Mouse (Mus musculus) lung, embryonic 15.5 days (tissue): Measurements from ENCODE around the gene Hspbap1. TPM values are rescaled to one million over a fixed set of nuclear protein-coding genes. Genes with fewer than 3 reads are reported as not detected.

Experiments
- ATAC-seq: fragments of 200-750 bp; cut with Nextera tagmentation; 2 replicates; pipeline ENCODE4 v1.8.0; 2017; ENCODE audit warnings: moderate number of reproducible peaks, borderline replicate concordance; ENCODE audit not compliant: low FRiP score, low TSS enrichment; ENCODE audit errors: extremely low read depth
- H3K27ac ChIP-seq: fragments of 300-500 bp; sonication (generic); 2 replicates; pipeline ENCODE4 v1.5.1; 2015; ENCODE audit warnings: moderate library complexity, mild to moderate bottlenecking, inconsistent platforms
- H3K27me3 ChIP-seq: fragments of 300-500 bp; sonication (generic); 2 replicates; pipeline ENCODE4 v1.6.1; 2015; ENCODE audit warnings: inconsistent platforms
- H3K36me3 ChIP-seq: fragments of 300-500 bp; sonication (generic); 2 replicates; pipeline ENCODE4 v1.6.1; 2015; ENCODE audit warnings: inconsistent platforms
- H3K4me1 ChIP-seq: fragments of 300-500 bp; sonication (generic); 2 replicates; pipeline ENCODE4 v1.6.1; 2015; ENCODE audit warnings: inconsistent platforms
- H3K4me2 ChIP-seq: fragments of 300-500 bp; sonication (generic); 2 replicates; pipeline ENCODE4 v1.6.1; 2015; ENCODE audit warnings: inconsistent platforms, mild to moderate bottlenecking, moderate library complexity
- H3K4me3 ChIP-seq: fragments of 300-500 bp; sonication (generic); 2 replicates; pipeline ENCODE4 v1.5.1; 2015; ENCODE audit warnings: mild to moderate bottlenecking, inconsistent platforms
- H3K9ac ChIP-seq: fragments of 300-500 bp; sonication (generic); 2 replicates; pipeline ENCODE4 v1.6.1; 2015; ENCODE audit warnings: inconsistent platforms
- H3K9me3 ChIP-seq: fragments of 300-500 bp; sonication (generic); 2 replicates; pipeline ENCODE4 v1.6.1; 2016; ENCODE audit warnings: inconsistent platforms
- WGBS: fragments of 180-500 bp; shearing (Covaris S2); methylation state at CpG from one replicate; pipeline ENCODE4 v1.1.7; 2015; 5-methylcytosine and 5-hydroxymethylcytosine counted together
- polyA plus RNA-seq: library from polyadenylated mRNA; unstranded; fragments of >200 nt; fragmentation: Nextera tagmentation; extraction: Ambion mirVana; gene quantifications from 2 replicates; pipeline ENCODE4 v1.2.1, GENCODE M21; 2015

Gene Hspbap1
- 14.3 and 14.6 TPM in 2 replicates for polyA plus RNA-seq

- H3K4me2 ChIP-seq, result peak within 1 kb of the TSS; percentile 90
- H3K4me3 ChIP-seq, result peak within 1 kb of the TSS; percentile 61
- no peaks in the 10 kb centered on the region for H3K27me3 ChIP-seq
- H3K9me3 ChIP-seq, result no peaks in the 10 kb centered on the region
- H3K36me3 ChIP-seq, result no peaks in the 10 kb centered on the region
- peak within 1 kb of the TSS; percentile 67 for H3K27ac ChIP-seq
- peak within 1 kb of the TSS; percentile 91 for H3K9ac ChIP-seq
- peak; percentile 60 for ATAC-seq
- peaks cover 27% of the 10 kb centered on the region for H3K4me1 ChIP-seq
- WGBS, result under 1% methylated on average over 51 of the region's 51 CpGs
These were observed at the start of gene Hspbap1 for GRCm38 (mm10) chr16:35769878-35770657. Hspbap1 (plus strand) TSS chr16:35770375.

- H3K4me1 ChIP-seq, result 0 out of 2 replicates have a peak, but pooled peaks cover 4% of the 10 kb centered on the region
- no peaks in the 10 kb centered on the region for H3K9me3 ChIP-seq
- H3K4me2 ChIP-seq, result no peak overlapping the region
- H3K4me3 ChIP-seq, result no peak overlapping the region
- no peak for ATAC-seq
- no peaks in the 10 kb centered on the region for H3K27me3 ChIP-seq
- no peak overlapping the region for H3K9ac ChIP-seq
- no peak overlapping the region for H3K27ac ChIP-seq
- H3K36me3 ChIP-seq, result 0 out of 2 replicates have a peak, but pooled peaks cover 3% of the 10 kb centered on the region
- 88% methylated on average over 6 of the region's 6 CpGs for WGBS
These were observed 45.6 kb upstream of the Hspbap1 start for GRCm38 (mm10) chr16:35724561-35724960.

GRCm38 (mm10) chr16:35726601-35727000, 43.6 kb upstream of the Hspbap1 start:
- H3K36me3 ChIP-seq, result 0 out of 2 replicates have a peak, but pooled peaks cover 3% of the 10 kb centered on the region
- no peak overlapping the region for H3K4me3 ChIP-seq
- no peak for ATAC-seq
- H3K9ac ChIP-seq, result no peak overlapping the region
- H3K27me3 ChIP-seq, result no peaks in the 10 kb centered on the region
- H3K9me3 ChIP-seq, result no peaks in the 10 kb centered on the region
- WGBS, result 74% methylated on average over 2 of the region's 2 CpGs
- 0 out of 2 replicates have a peak, but pooled peaks cover 4% of the 10 kb centered on the region for H3K4me1 ChIP-seq
- no peak overlapping the region for H3K4me2 ChIP-seq
- H3K27ac ChIP-seq, result no peak overlapping the region

- H3K9ac ChIP-seq, result no peak overlapping the region
- H3K27ac ChIP-seq, result no peak overlapping the region
- H3K36me3 ChIP-seq, result no peaks in the 10 kb centered on the region
- WGBS, result 53% methylated on average over 8 of the region's 8 CpGs
- H3K4me1 ChIP-seq, result 0 out of 2 replicates have a peak, but pooled peaks cover 4% of the 10 kb centered on the region
- H3K4me3 ChIP-seq, result no peak overlapping the region
- no peaks in the 10 kb centered on the region for H3K27me3 ChIP-seq
- H3K9me3 ChIP-seq, result no peaks in the 10 kb centered on the region
- ATAC-seq, result peak; percentile 81; the same call in 1 of the 2 replicates
- no peak overlapping the region for H3K4me2 ChIP-seq
These were observed 40.9 kb upstream of the Hspbap1 start for GRCm38 (mm10) chr16:35729151-35729738.

GRCm38 (mm10) chr16:35732096-35732495, 38.1 kb upstream of the Hspbap1 start:
- WGBS, result 72% methylated on average over 7 of the region's 7 CpGs
- no peak for ATAC-seq

GRCm38 (mm10) chr16:35734038-35734437, 36.1 kb upstream of the Hspbap1 start:
- Histone ChIP-seq H3K9me3 (no peaks in the 10 kb centered on the region), H3K4me3 (no peak overlapping the region), H3K4me1 (no peaks in the 10 kb centered on the region), H3K27me3 (no peaks in the 10 kb centered on the region), H3K36me3 (no peaks in the 10 kb centered on the region), H3K4me2 (no peak overlapping the region), H3K9ac (no peak overlapping the region), H3K27ac (no peak overlapping the region)
- no peak for ATAC-seq
- WGBS, result 11% methylated on average over 6 of the region's 6 CpGs

More at GRCm38 (mm10) chr16:35732096-35732495, 38.1 kb upstream of the Hspbap1 start:
- H3K36me3 ChIP-seq, result no peaks in the 10 kb centered on the region
- no peak overlapping the region for H3K27ac ChIP-seq
- no peak overlapping the region for H3K9ac ChIP-seq
- no peak overlapping the region for H3K4me3 ChIP-seq
- H3K27me3 ChIP-seq, result no peaks in the 10 kb centered on the region
- 0 out of 2 replicates have a peak, but pooled peaks cover 4% of the 10 kb centered on the region for H3K4me1 ChIP-seq
- H3K9me3 ChIP-seq, result no peaks in the 10 kb centered on the region
- H3K4me2 ChIP-seq, result no peak overlapping the region

GRCm38 (mm10) chr16:35738096-35738767, 31.9 kb upstream of the Hspbap1 start:
- no peak overlapping the region for H3K4me3 ChIP-seq
- H3K36me3 ChIP-seq, result no peaks in the 10 kb centered on the region
- peaks cover 6% of the 10 kb centered on the region; the same call in 1 of the 2 replicates for H3K4me1 ChIP-seq
- 73% methylated on average over 7 of the region's 7 CpGs for WGBS
- no peak overlapping the region for H3K9ac ChIP-seq
- no peaks in the 10 kb centered on the region for H3K27me3 ChIP-seq
- ATAC-seq, result no peak
- H3K27ac ChIP-seq, result no peak overlapping the region
- no peak overlapping the region for H3K4me2 ChIP-seq
- H3K9me3 ChIP-seq, result no peaks in the 10 kb centered on the region

- 32% methylated on average over 1 of the region's 1 CpGs for WGBS
- Histone ChIP-seq H3K27ac (no peak overlapping the region), H3K4me3 (no peak overlapping the region), H3K9ac (no peak overlapping the region), H3K27me3 (no peaks in the 10 kb centered on the region), H3K4me1 (peaks cover 6% of the 10 kb centered on the region; the same call in 1 of the 2 replicates), H3K4me2 (no peak overlapping the region), H3K9me3 (no peaks in the 10 kb centered on the region), H3K36me3 (no peaks in the 10 kb centered on the region)
- no peak for ATAC-seq
These were observed 30.6 kb upstream of the Hspbap1 start for GRCm38 (mm10) chr16:35739548-35739947.

- H3K36me3 ChIP-seq, result no peaks in the 10 kb centered on the region
These were observed 29.8 kb upstream of the Hspbap1 start for GRCm38 (mm10) chr16:35740357-35740756.

GRCm38 (mm10) chr16:35740943-35741342, 29.2 kb upstream of the Hspbap1 start:
- H3K27ac ChIP-seq, result no peak overlapping the region
- H3K9me3 ChIP-seq, result no peaks in the 10 kb centered on the region
- H3K4me1 ChIP-seq, result peaks cover 6% of the 10 kb centered on the region; the same call in 1 of the 2 replicates
- H3K4me3 ChIP-seq, result no peak overlapping the region
- H3K4me2 ChIP-seq, result no peak overlapping the region
- no peaks in the 10 kb centered on the region for H3K36me3 ChIP-seq
- H3K9ac ChIP-seq, result no peak overlapping the region
- 76% methylated on average over 6 of the region's 6 CpGs for WGBS
- H3K27me3 ChIP-seq, result no peaks in the 10 kb centered on the region
- ATAC-seq, result no peak

More at GRCm38 (mm10) chr16:35740357-35740756, 29.8 kb upstream of the Hspbap1 start:
- Histone ChIP-seq H3K4me3 (no peak overlapping the region), H3K27me3 (no peaks in the 10 kb centered on the region), H3K4me2 (no peak overlapping the region), H3K27ac (no peak overlapping the region), H3K4me1 (peaks cover 6% of the 10 kb centered on the region; the same call in 1 of the 2 replicates), H3K9me3 (no peaks in the 10 kb centered on the region), H3K9ac (no peak overlapping the region)
- WGBS, result 55% methylated on average over 12 of the region's 12 CpGs
- ATAC-seq, result no peak

GRCm38 (mm10) chr16:35741621-35742020, 28.6 kb upstream of the Hspbap1 start:
- H3K4me3 ChIP-seq, result no peak overlapping the region
- H3K36me3 ChIP-seq, result no peaks in the 10 kb centered on the region
- ATAC-seq, result no peak
- no peak overlapping the region for H3K4me2 ChIP-seq
- H3K27me3 ChIP-seq, result no peaks in the 10 kb centered on the region
- no peak overlapping the region for H3K9ac ChIP-seq
- 91% methylated on average over 5 of the region's 5 CpGs for WGBS
- no peaks in the 10 kb centered on the region for H3K9me3 ChIP-seq
- H3K27ac ChIP-seq, result no peak overlapping the region
- H3K4me1 ChIP-seq, result peaks cover 6% of the 10 kb centered on the region; the same call in 1 of the 2 replicates
